Mouse (Mus musculus): ENCODE data around the gene Hcrtr1. TPM values are rescaled to one million over a fixed set of nuclear protein-coding genes. Genes with fewer than 3 reads are reported as not detected.

Gene Hcrtr1
- polyA plus RNA-seq, 1 experiment from 2014 or later = not detected

DNA sequence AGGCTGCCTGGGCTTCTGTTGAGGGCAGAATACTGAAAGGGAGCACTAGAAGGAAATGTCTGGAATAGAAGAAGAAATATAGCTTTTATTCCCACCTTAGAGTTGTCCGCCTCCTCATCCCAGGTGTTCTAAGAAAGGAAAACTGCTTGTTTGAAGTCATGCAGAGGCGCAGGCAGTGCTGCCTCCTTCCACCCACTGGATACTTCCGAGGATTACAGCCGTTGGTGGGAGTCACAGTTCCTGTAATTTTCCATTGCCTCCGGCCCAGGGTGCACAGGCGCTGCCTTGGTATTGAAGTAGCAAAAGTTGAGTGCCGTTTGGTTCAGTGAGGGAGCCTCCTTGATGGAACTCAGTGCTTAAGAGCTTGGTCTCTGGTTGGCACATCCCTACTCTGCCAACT lies 29.1 kb downstream of the Hcrtr1 start:
- Histone ChIP-seq H3K9ac (no peak overlapping the region), H3K4me3 (no peak overlapping the region), H3K4me2 (replicated peaks) (no peak overlapping the region), H3K9me3 (no peaks in the 10 kb centered on the region), H3K27me3 (no peaks in the 10 kb centered on the region), H3K36me3 (peaks cover 6% of the 10 kb centered on the region), H3K27ac (no peak overlapping the region), H3K4me1 (peaks cover 20% of the 10 kb centered on the region)
- WGBS = 86% methylated on average over 7 of the region's 7 CpGs
- no peak for ATAC-seq (ENCODE audit: low FRiP score, low read depth)

DNA sequence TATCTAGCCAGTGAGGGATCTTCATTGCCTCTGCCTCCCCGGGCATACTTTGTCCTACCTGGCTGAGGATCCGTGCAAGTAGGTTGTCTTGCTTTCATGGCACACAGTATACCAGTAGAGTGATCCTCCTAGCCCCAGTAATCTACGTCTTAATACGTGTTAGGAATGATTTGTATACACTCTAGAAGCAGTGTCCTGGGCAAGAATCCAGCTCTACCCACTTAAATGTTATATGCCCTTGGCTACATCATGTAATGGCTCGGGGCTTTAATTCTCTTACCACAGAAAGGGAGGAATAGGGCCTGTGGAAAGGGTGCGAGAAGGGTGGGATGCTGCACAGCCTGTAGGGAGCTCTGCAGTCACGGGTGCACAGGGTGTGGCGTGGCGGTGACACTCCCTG lies 29.5 kb downstream of the Hcrtr1 start:
- peaks cover 1% of the 10 kb centered on the region for H3K36me3 ChIP-seq
- ATAC-seq (ENCODE audit: low FRiP score, low read depth) = no peak
- WGBS = 91% methylated on average over 9 of the region's 9 CpGs
- H3K9me3 ChIP-seq = no peaks in the 10 kb centered on the region
- H3K4me2 ChIP-seq (replicated peaks) = no peak overlapping the region
- peaks cover 20% of the 10 kb centered on the region for H3K4me1 ChIP-seq
- H3K4me3 ChIP-seq = no peak overlapping the region
- no peak overlapping the region for H3K9ac ChIP-seq
- no peaks in the 10 kb centered on the region for H3K27me3 ChIP-seq
- H3K27ac ChIP-seq = no peak overlapping the region

DNA sequence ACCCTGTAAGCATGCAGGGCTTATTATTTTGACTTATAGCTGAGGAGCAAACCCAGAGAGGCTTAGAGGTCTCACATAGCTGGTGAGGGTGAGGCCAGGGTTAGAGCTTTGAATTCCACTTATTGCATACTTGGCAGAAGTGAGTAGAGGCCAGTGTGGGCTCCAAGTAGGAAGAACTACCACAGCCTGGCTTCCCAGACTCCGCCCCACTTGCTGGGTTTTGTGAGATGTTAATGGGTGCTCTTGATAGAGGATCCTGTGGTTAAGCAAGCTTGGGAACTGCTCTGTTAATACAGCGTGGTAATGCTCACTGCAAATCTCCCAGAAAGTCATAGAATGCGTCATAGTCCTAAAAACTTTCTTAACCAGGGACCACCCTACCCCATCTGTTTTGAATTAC lies 30.2 kb downstream of the Hcrtr1 start:
- Histone ChIP-seq H3K4me1 (peaks cover 20% of the 10 kb centered on the region), H3K27me3 (no peaks in the 10 kb centered on the region), H3K4me3 (no peak overlapping the region), H3K4me2 (replicated peaks) (peak overlapping the region; percentile 84), H3K36me3 (no peaks in the 10 kb centered on the region; the same call in 1 of the 2 replicates), H3K9ac (no peak overlapping the region), H3K9me3 (no peaks in the 10 kb centered on the region), H3K27ac (no peak overlapping the region)
- WGBS = 61% methylated on average over 3 of the region's 3 CpGs
- ATAC-seq (ENCODE audit: low FRiP score, low read depth) = no peak

DNA sequence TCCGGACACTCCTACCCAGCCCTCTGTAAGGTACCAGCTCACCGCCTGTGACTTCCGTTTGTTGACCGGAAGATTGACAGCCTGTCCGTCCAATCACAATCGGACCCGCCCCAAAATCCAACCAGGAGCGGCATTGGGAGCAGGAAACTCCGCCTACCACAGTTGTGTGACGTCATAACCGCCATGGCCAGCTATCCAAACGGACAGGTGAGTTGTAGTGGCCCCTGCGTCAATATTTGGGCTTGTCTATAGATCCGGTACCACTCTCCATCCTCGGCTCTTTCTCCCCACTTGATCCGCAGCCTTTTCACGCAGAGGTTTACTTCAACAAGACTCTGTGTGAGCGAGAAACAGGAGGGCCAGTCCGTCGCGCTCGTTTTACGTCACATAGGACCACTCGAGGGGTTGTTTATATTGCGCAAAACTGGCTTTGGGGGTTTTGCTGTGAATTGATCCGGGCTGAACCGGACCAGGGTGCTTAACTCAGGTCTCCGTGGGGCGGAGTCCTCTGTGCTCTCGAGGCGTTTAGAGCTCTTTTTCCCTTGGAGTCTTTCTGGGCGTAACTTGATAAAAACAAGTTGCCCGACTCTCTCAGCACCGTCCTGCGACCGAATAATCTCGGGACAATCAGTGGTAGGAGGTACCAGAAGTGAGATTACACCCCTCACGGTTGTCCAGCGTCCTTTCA lies 31.6 kb downstream of the Hcrtr1 start:
- H3K27me3 ChIP-seq = no peaks in the 10 kb centered on the region
- ATAC-seq (ENCODE audit: low FRiP score, low read depth) = peak; percentile 97
- H3K9me3 ChIP-seq = no peaks in the 10 kb centered on the region
- H3K4me3 ChIP-seq = peak overlapping the region; percentile 61
- WGBS = under 1% methylated on average over 39 of the region's 39 CpGs
- peak overlapping the region; percentile 55 for H3K27ac ChIP-seq
- peak overlapping the region; percentile 72 for H3K9ac ChIP-seq
- H3K4me1 ChIP-seq = peaks cover 20% of the 10 kb centered on the region
- H3K36me3 ChIP-seq = no peaks in the 10 kb centered on the region; the same call in 1 of the 2 replicates
- H3K4me2 ChIP-seq (replicated peaks) = peak overlapping the region; percentile 84

DNA sequence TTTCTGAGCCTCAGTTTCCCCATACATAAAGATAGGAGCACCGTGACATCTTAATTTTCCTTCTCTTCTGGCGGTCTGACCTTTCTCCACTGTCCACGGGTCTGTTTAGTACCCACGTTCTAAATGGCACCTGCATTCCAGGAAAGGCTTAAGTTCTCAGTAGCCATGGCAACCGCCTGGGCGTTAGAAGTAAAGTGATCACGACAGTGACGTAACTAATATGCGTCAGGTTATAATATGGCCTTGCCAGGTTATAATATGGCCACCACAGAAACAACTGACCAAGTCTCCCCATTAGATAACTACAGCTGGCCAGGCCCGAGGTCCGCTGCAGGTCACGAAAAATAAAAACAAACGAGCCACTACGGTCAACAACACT lies 32.1 kb downstream of the Hcrtr1 start:
- Histone ChIP-seq H3K36me3 (no peaks in the 10 kb centered on the region; the same call in 1 of the 2 replicates), H3K27me3 (no peaks in the 10 kb centered on the region), H3K9ac (no peak overlapping the region), H3K27ac (no peak overlapping the region; the same call in 1 of the 2 replicates), H3K9me3 (no peaks in the 10 kb centered on the region), H3K4me1 (peaks cover 26% of the 10 kb centered on the region), H3K4me2 (replicated peaks) (peak overlapping the region; percentile 84), H3K4me3 (peak overlapping the region; percentile 61)
- 11% methylated on average over 14 of the region's 14 CpGs for WGBS
- ATAC-seq (ENCODE audit: low FRiP score, low read depth) = no peak

DNA sequence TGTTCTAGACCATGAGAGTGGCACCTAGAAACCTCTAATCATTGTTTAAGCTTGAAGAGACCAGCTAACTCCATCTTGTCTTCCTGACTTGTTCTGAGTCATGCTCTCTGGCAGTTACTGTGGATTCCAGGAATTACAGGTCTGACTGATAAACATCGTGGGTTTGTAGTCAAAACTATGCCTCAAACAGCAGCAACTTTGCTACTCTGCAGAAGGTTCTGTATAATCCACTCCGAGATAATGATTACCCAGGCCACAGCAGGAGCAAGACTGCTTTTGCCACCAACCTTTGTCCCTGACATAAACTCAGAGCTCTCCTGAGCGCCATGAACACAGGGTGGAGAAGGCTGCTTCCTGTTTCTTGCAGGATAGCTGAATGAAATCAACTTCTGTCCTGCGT lies 34.6 kb downstream of the Hcrtr1 start:
- H3K27ac ChIP-seq = no peak overlapping the region
- no peaks in the 10 kb centered on the region for H3K36me3 ChIP-seq
- no peak overlapping the region for H3K4me3 ChIP-seq
- 81% methylated on average over 4 of the region's 4 CpGs for WGBS
- no peak overlapping the region for H3K4me2 ChIP-seq (replicated peaks)
- peaks cover 39% of the 10 kb centered on the region for H3K4me1 ChIP-seq
- H3K27me3 ChIP-seq = peaks cover 9% of the 10 kb centered on the region
- no peak for ATAC-seq (ENCODE audit: low FRiP score, low read depth)
- H3K9ac ChIP-seq = no peak overlapping the region
- no peaks in the 10 kb centered on the region for H3K9me3 ChIP-seq

DNA sequence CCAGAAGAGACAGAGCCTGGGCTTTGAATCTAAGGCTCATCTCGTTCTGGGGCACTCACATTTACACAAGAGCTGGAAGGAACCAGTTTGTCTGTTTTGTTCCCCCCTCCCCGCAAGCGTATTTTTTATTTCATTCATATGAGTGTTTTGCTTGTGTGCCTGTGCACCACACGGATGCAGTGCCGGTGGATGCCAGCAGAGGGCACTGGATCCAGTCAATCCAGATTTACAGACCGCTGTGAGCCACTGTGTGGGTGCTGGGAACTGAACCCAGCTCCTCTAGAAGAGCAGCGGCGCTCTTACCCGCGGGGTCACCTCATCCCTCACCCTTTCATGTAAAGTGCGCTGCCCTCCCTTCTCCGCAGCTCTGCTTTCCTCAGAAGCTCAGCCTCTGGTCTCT lies 35.5 kb downstream of the Hcrtr1 start:
- ATAC-seq (ENCODE audit: low FRiP score, low read depth) = no peak
- Histone ChIP-seq H3K36me3 (0 out of 2 replicates have a peak, but pooled peaks cover 2% of the 10 kb centered on the region), H3K4me2 (replicated peaks) (no peak overlapping the region), H3K9me3 (no peaks in the 10 kb centered on the region), H3K4me3 (no peak overlapping the region), H3K27me3 (peaks cover 12% of the 10 kb centered on the region), H3K4me1 (peaks cover 29% of the 10 kb centered on the region), H3K9ac (no peak overlapping the region), H3K27ac (no peak overlapping the region)
- 78% methylated on average over 12 of the region's 12 CpGs for WGBS

DNA sequence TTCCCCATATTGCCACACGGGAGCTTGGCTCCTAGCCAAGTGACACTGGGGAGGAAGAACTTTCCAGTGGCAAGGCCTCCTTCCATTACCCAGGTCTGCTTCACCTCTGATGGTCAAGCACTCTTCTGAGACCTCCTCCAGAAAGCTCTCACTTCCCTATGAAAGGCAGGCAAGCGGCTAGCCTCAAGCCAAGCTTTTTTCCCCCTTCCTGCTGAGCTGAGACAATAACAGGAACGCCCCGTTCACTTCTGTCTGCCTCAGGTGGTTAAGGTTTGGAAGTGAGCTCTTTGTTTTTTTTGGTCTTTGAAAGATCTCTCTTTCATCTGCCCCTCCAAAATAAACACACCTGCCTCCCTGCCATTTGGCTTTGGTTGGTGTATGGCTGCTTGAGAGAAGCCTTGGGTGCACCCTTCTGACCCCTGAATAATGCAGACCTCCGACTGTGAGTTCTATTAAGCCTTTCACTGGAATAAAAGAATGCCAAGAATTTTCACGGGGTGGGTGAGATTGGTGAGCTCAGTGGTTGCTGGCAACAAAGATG lies 37.0 kb downstream of the Hcrtr1 start, which contains the start of gene Pef1:
TSS of gene Pef1 (plus strand) at position 448 of the 541 bp plus-strand sequence.
- H3K36me3 ChIP-seq = peaks cover 10% of the 10 kb centered on the region; the same call in 1 of the 2 replicates
- no peak for ATAC-seq (ENCODE audit: low FRiP score, low read depth)
- no peak within 1 kb of the TSS for H3K4me2 ChIP-seq (replicated peaks)
- 4% methylated on average over 6 of the region's 6 CpGs for WGBS
- H3K4me3 ChIP-seq = no peak within 1 kb of the TSS
- H3K9me3 ChIP-seq = no peaks in the 10 kb centered on the region
- H3K27ac ChIP-seq = no peak within 1 kb of the TSS
- H3K9ac ChIP-seq = no peak within 1 kb of the TSS; the same call in 1 of the 2 replicates
- peaks cover 12% of the 10 kb centered on the region for H3K27me3 ChIP-seq
- H3K4me1 ChIP-seq = peaks cover 22% of the 10 kb centered on the region

DNA sequence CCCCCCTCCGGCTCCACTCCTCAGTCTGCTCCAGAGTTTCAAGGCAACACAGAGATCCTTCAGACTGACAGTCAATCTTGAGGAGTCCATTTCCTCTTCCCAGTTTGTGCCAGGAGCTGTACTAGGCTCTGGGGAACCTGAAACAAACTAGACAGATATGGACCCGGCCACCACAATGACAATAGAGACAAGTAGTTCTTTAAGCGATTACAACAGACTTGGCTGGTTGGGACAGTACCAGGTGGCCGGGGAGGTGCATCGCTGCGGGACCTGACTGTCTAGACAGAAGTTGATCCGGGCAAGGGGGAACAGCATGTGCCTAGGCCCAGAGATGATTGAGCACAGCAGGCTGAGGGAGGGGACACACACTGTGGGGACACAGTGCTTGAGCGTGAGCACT lies 38.0 kb downstream of the Hcrtr1 start:
- Histone ChIP-seq H3K27me3 (peaks cover 12% of the 10 kb centered on the region), H3K4me3 (no peak overlapping the region), H3K4me2 (replicated peaks) (no peak overlapping the region), H3K4me1 (peaks cover 22% of the 10 kb centered on the region), H3K36me3 (peaks cover 10% of the 10 kb centered on the region; the same call in 1 of the 2 replicates), H3K9ac (no peak overlapping the region; the same call in 1 of the 2 replicates), H3K27ac (no peak overlapping the region), H3K9me3 (no peaks in the 10 kb centered on the region)
- 48% methylated on average over 8 of the region's 8 CpGs for WGBS
- ATAC-seq (ENCODE audit: low FRiP score, low read depth) = no peak; the same call in 1 of the 2 replicates

DNA sequence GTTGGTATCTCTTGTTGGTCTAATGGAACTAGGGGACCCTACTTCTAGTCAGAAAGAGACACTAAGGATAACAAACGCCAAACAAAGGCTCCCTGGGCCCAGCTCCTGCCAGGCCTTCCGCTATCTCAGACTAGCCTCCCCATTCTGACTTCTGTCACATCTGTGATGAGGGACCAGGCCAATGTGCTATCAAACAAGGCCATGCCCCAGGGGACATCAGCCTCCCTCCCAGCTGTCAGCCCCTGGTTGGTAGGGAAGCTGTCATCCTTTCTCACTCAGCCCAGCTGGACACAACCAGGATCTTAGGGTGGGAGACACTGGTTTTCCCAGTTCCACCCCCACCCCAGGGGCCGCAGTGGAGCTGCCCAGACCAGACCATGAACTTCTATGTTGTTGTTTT lies 44.0 kb downstream of the Hcrtr1 start:
- Histone ChIP-seq H3K27me3 (peaks cover 33% of the 10 kb centered on the region), H3K9ac (no peak overlapping the region), H3K4me2 (replicated peaks) (no peak overlapping the region), H3K9me3 (no peaks in the 10 kb centered on the region), H3K36me3 (peaks cover 21% of the 10 kb centered on the region; the same call in 1 of the 2 replicates), H3K4me1 (no peaks in the 10 kb centered on the region), H3K27ac (no peak overlapping the region), H3K4me3 (no peak overlapping the region)
- ATAC-seq (ENCODE audit: low FRiP score, low read depth) = no peak
- WGBS = 58% methylated on average over 3 of the region's 3 CpGs

DNA sequence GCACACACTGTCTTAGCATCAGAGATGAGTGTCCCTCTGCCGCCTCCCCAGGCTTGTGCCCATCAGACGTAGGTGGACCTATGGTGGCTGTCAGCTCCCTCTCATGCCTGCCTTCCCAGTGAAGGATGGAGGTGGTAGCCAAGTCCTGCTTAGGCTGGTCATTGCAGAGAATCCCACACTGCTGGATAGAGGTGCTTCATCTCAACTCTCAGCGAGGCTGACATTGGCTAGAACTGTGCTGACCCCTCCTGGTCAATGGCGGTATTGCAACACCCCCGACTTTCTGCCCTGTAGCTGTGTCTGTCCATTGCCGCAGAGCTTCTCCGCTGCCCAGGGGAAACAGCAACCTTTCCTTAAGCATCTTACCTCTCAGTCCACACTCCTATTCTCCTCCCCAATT lies 51.9 kb downstream of the Hcrtr1 start:
- Histone ChIP-seq H3K4me1 (peaks cover 12% of the 10 kb centered on the region; the same call in 1 of the 2 replicates), H3K9ac (no peak overlapping the region), H3K4me2 (replicated peaks) (no peak overlapping the region), H3K4me3 (no peak overlapping the region), H3K27me3 (peaks cover 18% of the 10 kb centered on the region), H3K36me3 (peaks cover 7% of the 10 kb centered on the region; the same call in 1 of the 2 replicates), H3K27ac (no peak overlapping the region), H3K9me3 (no peaks in the 10 kb centered on the region)
- peak; percentile 52 for ATAC-seq (ENCODE audit: low FRiP score, low read depth)
- 14% methylated on average over 7 of the region's 7 CpGs for WGBS

DNA sequence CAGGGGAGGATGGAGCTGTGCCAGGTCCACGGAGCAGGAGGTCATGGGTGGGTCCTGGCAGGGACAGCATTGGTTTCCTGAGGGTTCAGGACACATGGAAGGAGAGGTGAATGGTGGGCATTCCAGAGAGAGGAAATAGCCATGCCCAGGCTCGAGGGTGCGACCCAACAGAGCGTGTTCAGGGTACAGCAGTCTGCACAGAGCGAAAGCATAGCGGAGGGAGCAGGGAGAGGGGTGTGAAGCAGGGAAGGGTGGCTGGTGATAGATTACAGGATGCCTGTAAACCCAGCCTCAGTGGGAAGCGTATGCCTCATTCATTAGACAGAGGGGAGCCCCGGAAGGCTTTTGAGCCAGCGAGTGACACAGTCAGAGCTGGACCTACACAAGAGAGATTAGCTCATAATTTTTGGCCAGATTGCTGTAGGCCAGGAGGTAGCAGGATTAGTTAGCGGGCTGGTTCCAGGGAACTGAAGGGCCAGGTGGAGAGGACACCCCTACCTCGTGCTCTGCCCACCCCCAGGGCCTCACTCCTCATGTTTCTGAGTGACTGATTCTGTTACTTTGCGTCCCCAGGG lies 53.8 kb downstream of the Hcrtr1 start:
- Histone ChIP-seq H3K4me2 (replicated peaks) (no peak overlapping the region), H3K4me1 (peaks cover 30% of the 10 kb centered on the region), H3K27me3 (peaks cover 19% of the 10 kb centered on the region), H3K9ac (peak overlapping the region; percentile 35; the same call in 1 of the 2 replicates), H3K4me3 (no peak overlapping the region), H3K27ac (no peak overlapping the region), H3K36me3 (peaks cover 6% of the 10 kb centered on the region; the same call in 1 of the 2 replicates), H3K9me3 (no peaks in the 10 kb centered on the region)
- WGBS = 57% methylated on average over 12 of the region's 12 CpGs
- no peak for ATAC-seq (ENCODE audit: low FRiP score, low read depth)

Data from limb, embryonic 13.5 days (tissue).